Mouse (Mus musculus): ENCODE measurements around the gene Grid2ip. TPM values are rescaled to one million over a fixed set of nuclear protein-coding genes. Genes with fewer than 3 reads are reported as not detected.

Gene Grid2ip
- polyA plus RNA-seq, 1 experiment from 2014 or later: 0.36 TPM

GRCm38 (mm10) chr5:143441298-143441697, 84.2 kb downstream of the Grid2ip start:
- Histone ChIP-seq H3K36me3 (no peaks in the 10 kb centered on the region), H3K4me1 (replicated peaks) (no peaks in the 10 kb centered on the region)

DNA sequence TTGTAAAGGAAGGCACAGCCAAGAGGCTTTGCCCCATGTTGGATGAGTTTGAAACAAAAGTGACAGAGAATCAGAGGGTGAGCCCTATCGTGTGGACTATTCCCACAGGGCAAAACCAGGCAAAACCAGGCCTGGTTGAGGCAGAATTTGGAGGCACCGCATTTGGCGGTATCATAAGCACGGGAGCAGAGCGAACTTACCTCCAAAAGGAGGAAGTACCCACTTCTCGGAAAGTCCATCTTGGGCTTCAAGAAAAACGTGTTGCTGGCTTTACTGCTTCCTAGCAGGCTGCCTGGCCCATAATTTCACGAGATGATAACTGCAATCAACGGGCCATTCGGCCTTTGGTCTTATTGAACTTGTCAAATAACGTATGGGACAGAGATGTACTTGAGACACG, 84.6 kb downstream of the Grid2ip start:
- Histone ChIP-seq H3K9ac (replicated peaks) (no peak overlapping the region), H3K27me3 (no peaks in the 10 kb centered on the region), H3K4me2 (replicated peaks) (no peak overlapping the region), H3K9me3 (no peaks in the 10 kb centered on the region), H3K36me3 (no peaks in the 10 kb centered on the region), H3K4me1 (replicated peaks) (no peaks in the 10 kb centered on the region), H3K27ac (no peak overlapping the region), H3K4me3 (replicated peaks) (no peak overlapping the region)
- no peak for ATAC-seq
- 84% methylated on average over 12 of the region's 12 CpGs for WGBS

More at GRCm38 (mm10) chr5:143441298-143441697, 84.2 kb downstream of the Grid2ip start:
- no peak for ATAC-seq
- Histone ChIP-seq H3K4me2 (replicated peaks) (no peak overlapping the region), H3K27me3 (no peaks in the 10 kb centered on the region), H3K9me3 (no peaks in the 10 kb centered on the region), H3K27ac (no peak overlapping the region), H3K4me3 (replicated peaks) (no peak overlapping the region), H3K9ac (replicated peaks) (no peak overlapping the region)
- WGBS: 66% methylated on average over 3 of the region's 3 CpGs

Other genes with a start within 250 kb of the Grid2ip start
- 34.9 and 36.9 TPM in 2 replicates for gene Rnf216, start 244.3 kb upstream of the Grid2ip start, polyA plus RNA-seq (2015; fragmentation: Nextera tagmentation; extraction: Ambion mirVana)
- 0.06 and 0.07 TPM in 2 replicates for gene Olfr718-ps1, start 209.8 kb upstream of the Grid2ip start, polyA plus RNA-seq (2015; fragmentation: Nextera tagmentation; extraction: Ambion mirVana)
- gene Rbak, start 176.6 kb upstream of the Grid2ip start, polyA plus RNA-seq (2015; fragmentation: Nextera tagmentation; extraction: Ambion mirVana): 15.9 and 16.2 TPM in 2 replicates
- 0.09 TPM in 1 of 2 replicates, not detected in the other for gene Spdye4b, start 176.3 kb upstream of the Grid2ip start, polyA plus RNA-seq (2015; fragmentation: Nextera tagmentation; extraction: Ambion mirVana)
- not detected in 2 replicates for gene Spdye4a, start 130.4 kb upstream of the Grid2ip start, polyA plus RNA-seq (2015; fragmentation: Nextera tagmentation; extraction: Ambion mirVana)
- gene Zfp12, start 122.2 kb upstream of the Grid2ip start, polyA plus RNA-seq (2015; fragmentation: Nextera tagmentation; extraction: Ambion mirVana): 24.3 and 25.1 TPM in 2 replicates
- gene Zfp316, start 87.3 kb upstream of the Grid2ip start, polyA plus RNA-seq (2015; fragmentation: Nextera tagmentation; extraction: Ambion mirVana): 8.2 and 12.1 TPM in 2 replicates
- 0.05 and 0.06 TPM in 2 replicates for gene Zfp853, start 63.7 kb upstream of the Grid2ip start, polyA plus RNA-seq (2015; fragmentation: Nextera tagmentation; extraction: Ambion mirVana)
- 38.5 and 43.4 TPM in 2 replicates for gene E130309D02Rik, start 42.0 kb upstream of the Grid2ip start, polyA plus RNA-seq (2015; fragmentation: Nextera tagmentation; extraction: Ambion mirVana)
- gene Zdhhc4, start 28.1 kb upstream of the Grid2ip start, polyA plus RNA-seq (2015; fragmentation: Nextera tagmentation; extraction: Ambion mirVana): 77.1 and 83.8 TPM in 2 replicates
- gene Kdelr2, start 46.5 kb downstream of the Grid2ip start, polyA plus RNA-seq (2015; fragmentation: Nextera tagmentation; extraction: Ambion mirVana): 138 and 141 TPM in 2 replicates
- gene Daglb, start 107.2 kb downstream of the Grid2ip start, polyA plus RNA-seq (2015; fragmentation: Nextera tagmentation; extraction: Ambion mirVana): 16.9 and 17.5 TPM in 2 replicates
- 334 and 373 TPM in 2 replicates for gene Rac1, start 170.7 kb downstream of the Grid2ip start, polyA plus RNA-seq (2015; fragmentation: Nextera tagmentation; extraction: Ambion mirVana)

All from midbrain, embryonic 13.5 days (tissue).